Mouse (Mus musculus): ENCODE results near the gene Asb6.
A peak's percentile ranks its signal among the peaks of the same experiment; 100 is the strongest.

The Asb6 gene

DNA sequence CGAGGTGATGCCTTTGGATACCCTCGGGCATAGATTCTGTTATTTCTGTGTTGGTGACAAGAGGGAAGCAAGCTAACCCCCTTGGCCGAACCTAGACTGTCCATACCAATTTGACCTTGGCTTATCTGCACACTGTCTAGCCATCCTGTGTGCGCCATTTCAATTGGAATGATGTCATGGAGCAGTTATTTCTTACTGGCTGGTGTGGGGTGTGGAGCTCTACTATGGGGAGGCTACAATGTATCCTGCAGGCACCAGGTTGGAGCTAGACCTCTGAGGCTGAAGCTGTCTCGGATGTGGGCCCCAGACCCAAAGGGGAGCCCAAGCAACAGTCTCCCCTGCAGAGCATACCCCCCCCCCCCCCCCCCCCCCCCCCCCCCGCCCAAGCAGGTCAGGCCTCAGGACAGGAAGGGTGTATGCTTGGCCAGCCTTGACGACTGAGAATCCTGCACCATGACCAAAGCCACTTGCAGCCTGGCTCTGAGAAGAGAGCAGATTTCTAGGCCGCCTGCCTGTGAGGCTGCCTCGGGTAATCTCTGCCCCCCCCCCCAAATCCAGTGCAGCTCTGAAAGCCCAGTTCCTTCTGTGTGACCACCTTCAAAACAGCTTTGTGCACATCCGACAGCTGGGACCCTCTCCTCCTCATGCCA is 4.4 kb upstream of the Asb6 start, which contains the start of gene Prrx2:
Gene Prrx2, plus strand, starts transcription at position 600 of the 650 bp plus-strand sequence.
- no peak for DNase-seq (ENCODE audit: low spot score in 2 of 2)

DNA sequence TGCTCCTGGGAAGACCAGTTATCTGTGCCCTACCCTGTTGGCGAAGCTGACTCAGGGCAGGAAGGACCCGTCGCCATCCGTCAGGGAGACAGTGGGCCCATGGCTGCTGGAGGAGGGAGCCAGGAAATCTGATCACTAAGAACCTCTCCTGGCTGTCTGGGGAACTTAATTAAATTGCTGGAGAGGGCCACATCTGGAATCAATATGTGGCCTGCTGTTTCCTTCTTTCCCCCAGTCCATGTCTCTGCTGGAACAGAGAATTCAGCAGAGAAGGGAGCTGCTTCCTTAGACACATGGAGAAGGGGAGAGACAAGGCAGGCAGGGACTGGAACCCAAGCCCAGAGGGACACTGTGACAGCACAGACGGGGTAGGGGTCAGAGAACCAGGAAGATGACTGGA is 3.5 kb upstream of the Asb6 start:
- no peak for DNase-seq (ENCODE audit: low spot score in 2 of 2)

DNA sequence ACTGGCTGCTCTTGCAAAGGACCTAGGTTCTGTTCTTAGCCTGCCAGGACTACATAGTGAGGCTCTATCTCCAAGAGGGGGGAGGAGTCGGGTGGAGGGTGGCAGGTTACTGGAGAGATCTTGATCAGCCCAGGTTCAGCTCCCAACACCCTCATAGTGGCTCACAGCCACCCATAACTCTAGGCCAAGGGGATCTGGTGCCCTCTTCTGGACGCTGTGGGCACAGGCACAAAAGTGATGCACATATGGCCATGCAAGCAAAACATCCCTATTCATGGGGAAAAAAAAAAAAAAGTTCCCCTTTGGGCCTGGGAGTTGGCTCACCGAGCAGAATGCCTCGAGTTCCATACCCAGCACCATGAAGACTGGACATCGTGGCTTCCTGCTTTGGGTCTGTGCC is 818 bp downstream of the Asb6 start:
- no peak for DNase-seq (ENCODE audit: low spot score in 2 of 2)

DNA sequence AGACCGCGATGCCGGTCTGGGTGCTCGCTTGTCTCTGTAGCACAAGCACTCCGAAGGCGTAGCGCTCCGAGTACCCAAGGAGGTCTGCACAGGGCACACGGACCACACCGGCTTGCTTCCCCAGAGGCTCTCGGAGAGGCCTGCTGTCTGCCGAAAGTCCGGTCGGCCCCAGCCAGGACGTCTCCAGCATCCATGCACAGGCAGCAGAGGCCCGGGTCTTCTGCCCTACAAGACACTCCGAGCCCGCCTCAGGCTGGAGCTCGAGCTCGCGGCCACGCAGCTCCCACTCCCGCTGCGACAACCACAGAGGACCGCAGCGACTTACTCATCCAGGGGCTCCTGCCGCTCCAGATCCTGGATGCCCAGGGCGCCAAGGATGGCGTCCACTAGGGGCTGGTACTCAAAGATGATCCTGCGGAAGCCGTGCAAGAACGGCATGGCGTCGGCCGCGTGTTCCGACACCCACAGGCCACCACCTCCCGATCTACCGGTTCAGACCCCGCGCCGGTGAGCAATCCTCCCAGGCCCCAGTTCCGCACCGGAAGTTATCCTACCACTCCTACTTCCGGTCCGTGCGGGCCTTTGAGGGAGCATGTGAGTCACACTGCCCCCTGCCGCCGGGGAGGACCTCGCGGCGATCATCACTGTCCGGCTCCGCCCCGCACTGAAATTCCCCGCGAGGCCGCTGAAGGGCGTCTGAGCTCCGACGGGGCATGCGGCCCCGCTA is 2.2 kb downstream of the Asb6 start:
- DNase-seq (ENCODE audit: low spot score in 2 of 2) = peak; percentile 84 to 85

DNA sequence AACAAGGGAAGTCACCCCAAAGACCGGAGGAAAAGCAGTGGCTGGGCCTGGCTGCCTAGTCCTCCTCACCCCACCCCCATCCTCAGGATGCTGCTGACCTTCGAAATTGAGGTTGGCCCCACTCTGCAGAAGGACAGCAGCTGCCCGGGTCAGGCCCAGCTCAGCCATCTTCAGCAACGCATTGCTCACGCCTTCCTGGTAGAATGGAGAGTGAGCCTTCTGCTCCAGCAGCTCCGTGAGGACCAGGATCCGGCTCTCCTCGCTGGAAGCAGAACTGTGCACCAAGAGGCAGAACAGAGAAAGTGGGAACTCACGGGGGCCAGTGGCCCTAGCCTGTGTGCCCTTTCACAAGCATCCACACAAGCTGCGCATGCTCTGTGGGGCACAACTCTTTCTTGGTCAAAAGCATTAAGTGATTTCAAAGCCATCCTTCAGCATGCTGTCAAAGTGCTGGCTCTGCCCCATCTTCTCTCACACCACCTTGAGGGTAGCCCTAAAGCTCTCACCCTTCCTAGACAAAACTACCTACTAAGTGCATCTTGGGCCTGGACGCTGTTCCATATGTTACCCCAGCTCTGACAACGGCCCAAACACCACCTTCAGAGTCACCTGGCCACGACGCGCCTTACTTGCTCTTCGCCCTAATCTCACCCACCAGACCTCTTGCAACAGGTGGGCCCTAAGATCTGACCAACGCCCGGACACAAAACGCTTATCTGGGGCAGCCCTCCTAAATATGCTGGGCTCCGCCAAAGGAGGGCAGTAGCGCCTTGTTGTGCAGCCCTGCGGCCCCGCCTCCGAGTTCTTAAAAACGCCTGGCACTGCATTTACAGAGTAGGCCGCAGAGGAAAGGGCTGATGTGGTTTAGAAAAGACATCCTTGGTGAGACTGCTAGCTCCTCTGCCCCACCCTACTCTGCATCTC is 3.0 kb downstream of the Asb6 start:
- peak; percentile 43 to 59 for DNase-seq (ENCODE audit: low spot score in 2 of 2)

DNA sequence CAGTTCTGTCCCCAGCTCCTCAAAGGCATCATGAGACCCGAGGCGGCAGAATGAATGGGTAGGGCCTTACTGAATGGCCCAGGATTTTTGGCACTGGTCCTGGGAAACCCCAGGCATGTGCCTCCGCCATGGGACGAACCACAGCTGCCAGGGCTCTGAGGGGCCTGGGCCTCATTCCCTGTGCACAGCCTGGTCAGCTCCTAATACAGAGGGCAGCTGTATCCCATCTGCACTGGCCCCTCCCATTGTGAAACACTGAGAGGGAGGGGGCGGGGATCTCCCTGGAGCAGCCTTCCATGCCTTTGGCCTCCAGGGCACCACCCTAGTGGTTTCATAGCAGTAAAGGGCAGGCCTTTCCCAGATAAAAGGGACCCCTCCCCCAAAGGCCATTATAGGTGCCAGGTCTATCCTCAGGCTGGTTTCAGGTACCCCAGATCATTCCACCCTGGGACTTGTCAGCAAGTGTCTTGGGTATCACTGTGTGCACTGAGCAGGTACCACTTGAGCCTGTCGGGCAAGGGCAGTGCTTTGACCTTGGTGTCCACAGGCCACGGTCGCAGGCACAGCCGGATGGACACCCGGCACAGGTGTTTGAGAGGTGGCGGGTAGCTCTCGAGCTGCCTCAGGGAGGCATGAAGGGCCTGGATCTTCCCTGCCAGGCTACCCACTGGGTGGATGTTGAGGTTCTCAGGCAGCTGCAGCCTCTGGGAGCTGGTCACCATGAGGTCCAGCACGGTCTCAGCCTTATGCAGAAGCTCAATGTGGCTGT is 6.6 kb downstream of the Asb6 start:
- DNase-seq (ENCODE audit: low spot score in 2 of 2) = no peak

DNA sequence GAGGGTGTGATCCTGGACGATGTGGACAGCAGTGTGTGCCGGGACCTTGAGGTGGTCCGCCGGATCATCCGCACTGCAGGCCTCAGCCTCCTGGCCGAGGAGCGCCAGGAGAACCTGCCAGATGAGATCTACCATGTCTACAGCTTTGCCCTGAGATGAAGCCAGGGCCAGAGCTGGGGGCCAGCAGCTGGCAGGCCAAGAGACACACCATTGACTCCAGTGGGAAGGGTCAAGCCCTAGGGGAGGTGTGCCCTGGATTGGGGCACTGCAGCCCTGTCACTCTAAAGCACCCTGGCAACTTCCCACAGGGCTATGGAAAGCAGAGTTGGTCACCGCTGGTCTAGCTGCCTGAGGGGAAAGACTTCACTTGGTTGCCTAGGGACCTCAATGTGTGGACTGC is 7.7 kb downstream of the Asb6 start:
- no peak for DNase-seq (ENCODE audit: low spot score in 2 of 2)

DNA sequence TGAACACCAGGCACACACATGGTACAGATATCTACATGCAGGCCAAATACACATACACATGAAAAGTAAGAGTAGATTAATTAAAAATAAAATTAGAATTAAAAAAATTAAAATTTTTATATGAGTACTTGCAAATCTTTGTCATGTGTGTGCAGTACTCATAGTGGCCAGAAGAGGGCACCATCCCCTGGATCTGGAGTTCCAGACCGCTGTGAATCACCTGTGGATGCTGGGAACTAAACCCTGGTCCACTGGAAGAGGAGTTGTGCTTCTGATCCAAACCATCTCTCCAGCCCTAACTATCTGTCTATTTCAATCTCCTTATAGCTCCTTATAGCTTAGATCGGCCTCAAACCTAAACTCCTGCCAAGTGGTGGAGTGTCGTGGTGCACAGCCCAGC is 9.1 kb downstream of the Asb6 start:
- no peak for DNase-seq (ENCODE audit: low spot score in 2 of 2)

DNA sequence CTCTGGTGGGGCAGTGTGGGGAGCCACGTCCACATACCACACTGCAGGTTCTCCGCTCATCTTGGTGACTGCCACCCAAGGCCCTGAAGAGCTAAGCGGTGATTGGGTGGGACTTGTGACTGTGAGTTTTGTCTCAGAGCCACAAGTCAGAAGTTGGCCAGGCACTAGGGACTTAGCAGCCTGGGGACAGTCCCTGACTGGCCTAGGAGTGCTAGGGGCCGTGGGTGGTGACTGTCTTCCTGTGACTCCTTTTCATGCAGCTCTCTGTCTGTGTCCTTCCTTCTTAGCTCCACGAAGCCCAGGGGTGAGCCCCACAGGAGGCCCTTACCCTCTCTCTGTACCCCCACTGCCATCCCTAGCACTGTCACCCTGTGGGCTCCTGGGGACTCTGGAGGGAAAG is 10.3 kb downstream of the Asb6 start:
- DNase-seq (ENCODE audit: low spot score in 2 of 2) = no peak

DNA sequence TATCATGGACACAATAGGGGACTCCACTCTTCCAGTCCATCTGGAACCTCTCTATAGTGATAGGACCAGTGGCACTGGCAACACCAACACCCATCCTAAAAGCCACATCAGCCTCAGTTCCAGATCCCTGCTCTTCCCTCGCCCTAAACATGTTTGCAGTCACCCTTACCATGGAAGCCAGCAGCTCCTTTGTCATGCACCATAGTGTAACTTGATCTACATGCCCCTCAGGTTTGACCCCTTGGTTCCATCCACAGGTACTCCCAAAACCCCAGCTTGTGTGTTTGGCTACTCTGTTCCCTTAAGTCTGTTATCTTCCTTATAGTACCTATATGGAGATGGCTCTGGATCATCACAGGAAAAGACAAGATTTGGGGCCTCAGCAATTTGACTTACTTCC is 13.8 kb downstream of the Asb6 start:
- DNase-seq (ENCODE audit: low spot score in 2 of 2) = no peak

DNA sequence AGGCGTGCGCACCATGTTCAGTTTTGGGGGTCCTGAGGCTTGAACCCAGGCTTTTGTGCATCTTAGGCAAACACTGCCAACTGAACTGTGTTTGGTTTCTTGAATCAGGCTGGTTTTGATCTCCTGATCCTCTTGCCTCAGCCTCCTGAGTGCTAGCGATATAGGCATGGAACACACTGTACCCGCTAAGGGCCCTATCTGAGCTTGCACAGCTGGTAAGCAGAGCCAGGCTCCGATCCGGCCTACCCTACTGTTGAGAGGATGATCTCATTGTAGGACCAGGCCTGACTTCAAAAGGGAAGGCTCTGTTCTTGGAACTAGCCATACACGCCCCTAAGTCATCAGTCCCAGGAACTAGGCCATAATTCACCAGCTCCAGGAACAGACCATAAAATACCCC is 19.6 kb downstream of the Asb6 start:
- DNase-seq (ENCODE audit: low spot score in 2 of 2) = no peak

DNA sequence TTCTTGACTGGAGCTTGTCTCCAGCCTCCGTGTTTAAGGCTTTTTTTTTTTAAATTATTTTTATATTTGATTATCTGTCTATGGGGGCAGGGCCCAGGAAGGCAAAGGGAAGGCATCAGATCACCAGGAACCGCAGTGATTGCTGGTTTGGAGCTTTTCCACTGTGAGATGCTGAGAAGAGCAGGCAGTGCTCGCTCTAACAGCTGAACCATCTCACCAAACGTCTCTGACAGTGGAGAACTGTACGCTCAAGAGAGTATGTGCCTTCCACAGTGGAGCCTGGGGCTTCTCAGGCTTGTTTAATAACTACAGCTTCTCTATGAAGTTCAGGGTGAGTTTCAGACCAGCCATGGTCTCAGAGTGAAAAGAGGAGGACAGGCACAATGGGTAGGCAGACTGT is 20.6 kb downstream of the Asb6 start:
- no peak for DNase-seq (ENCODE audit: low spot score in 2 of 2)

DNA sequence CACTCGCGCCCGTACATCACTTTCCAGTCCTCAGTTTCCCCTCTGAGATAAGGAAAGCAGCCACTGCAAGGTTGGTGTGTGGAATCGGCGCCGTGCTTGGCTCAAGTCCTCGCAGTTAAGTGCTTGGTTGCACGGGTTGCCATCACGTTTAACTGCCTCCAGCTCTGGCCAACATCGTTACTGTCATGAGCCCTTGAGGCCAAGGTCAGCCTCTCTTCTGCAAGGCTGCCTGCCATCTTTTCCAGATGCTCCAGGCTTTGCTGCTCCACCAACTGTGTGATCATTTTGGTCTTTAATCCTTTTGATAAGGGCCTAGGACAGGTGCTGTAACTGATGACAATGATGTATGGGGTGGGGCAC is 21.9 kb downstream of the Asb6 start:
- no peak for DNase-seq (ENCODE audit: low spot score in 2 of 2)

DNA sequence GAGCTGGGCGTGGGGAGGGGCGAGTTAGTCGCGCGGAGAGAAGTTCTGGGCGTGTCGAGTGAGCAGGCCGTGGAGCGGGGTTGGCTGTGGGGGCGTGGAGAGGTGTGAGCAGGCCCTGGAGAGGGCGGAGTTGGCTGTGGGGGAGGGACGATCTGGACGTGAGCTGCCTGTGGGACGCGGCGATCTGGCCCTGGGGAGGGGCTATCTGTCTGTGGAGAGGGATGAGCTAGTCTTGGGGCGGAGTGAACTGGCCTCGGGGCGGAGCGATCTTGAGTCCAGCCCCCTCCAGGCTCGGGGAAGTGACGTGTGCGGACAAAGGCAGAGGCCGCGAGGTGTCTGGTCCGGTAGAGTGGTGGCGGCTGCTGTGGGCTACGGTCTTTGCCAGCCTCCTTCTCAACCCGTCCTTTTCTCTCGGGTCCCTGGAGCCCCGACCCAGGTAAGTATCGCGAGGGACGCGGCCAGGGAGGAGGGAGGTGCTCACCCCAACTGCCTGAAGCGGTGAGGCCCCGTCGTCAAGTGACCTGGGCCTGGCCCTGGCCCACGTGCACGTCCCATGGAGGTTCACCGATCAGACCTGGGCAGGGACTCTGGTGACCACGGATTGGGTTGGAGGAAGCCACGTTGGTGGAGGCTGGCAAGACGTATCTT is 22.4 kb downstream of the Asb6 start, which contains the start of gene Ntmt1:
Gene Ntmt1, plus strand, starts transcription at position 179 of the 648 bp plus-strand sequence.
- DNase-seq (ENCODE audit: low spot score in 2 of 2) = peak; percentile 99

DNA sequence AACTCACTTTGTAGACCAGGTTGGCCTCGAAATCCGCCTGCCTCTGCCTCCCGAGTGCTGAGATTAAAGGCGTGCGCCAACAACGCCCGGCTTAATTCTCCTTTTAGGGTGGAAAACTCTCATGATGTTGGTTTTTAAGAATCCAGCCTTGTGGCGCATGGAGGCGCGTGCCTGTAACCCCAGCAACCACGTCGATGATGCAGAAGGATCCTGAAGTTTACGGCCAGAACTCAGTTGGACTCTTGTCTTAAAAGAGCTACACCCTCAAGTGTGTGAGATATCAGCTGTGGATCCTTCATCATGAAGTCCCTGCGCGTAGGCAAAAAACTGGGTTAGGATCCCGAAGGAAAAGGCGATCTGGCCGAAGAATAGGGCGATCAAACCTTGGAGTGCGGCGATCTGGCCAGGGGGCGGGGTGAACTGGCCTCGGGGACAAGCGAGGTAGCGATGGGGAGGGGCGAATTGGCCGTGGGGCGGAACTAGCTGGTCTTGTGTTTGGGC is 22.9 kb downstream of the Asb6 start:
- DNase-seq (ENCODE audit: low spot score in 2 of 2) = no peak

DNA sequence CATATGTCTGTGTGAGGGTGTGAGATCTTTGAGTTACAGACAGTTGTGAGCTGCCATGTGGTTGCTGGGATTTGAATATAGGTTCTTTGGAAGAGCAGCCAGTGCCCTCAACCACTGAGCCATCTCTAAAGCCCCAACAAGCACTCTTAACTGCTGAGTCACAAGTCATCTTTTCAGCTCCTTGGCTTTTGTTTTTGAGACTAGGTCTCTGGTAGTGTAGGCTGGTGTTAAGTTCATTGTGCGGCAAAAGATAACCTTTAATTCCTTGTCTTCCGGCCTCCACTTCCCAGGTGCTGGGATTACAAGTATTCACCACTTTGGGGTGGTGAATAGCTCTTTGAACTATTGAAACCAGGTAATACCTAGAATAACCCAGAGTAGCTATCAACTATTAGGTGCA is 24.1 kb downstream of the Asb6 start:
- no peak for DNase-seq (ENCODE audit: low spot score in 2 of 2)

DNA sequence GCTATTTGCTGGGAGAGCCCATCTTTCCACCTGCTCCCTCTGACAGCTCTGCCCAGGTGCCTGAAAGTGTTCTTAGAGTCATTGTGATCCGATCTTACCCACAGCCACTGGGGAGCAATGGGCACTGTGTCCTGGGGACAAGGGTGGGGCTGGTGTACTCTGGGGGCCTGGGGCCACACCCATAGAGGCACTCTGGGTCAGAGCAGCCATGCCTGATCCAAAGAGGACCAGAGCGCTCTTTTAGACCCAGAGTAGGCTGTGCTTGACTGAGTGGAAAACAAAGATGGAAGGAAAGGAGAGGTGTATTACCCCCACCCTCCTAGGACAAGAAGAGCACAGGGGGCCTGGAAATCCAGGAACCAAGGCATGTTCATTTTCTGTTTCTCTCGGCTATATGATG is 26.5 kb downstream of the Asb6 start, which contains the start of gene 1700001O22Rik:
Gene 1700001O22Rik, minus strand, starts transcription at position 58 of the 400 bp plus-strand sequence.
- no peak for DNase-seq (ENCODE audit: low spot score in 2 of 2)

DNA sequence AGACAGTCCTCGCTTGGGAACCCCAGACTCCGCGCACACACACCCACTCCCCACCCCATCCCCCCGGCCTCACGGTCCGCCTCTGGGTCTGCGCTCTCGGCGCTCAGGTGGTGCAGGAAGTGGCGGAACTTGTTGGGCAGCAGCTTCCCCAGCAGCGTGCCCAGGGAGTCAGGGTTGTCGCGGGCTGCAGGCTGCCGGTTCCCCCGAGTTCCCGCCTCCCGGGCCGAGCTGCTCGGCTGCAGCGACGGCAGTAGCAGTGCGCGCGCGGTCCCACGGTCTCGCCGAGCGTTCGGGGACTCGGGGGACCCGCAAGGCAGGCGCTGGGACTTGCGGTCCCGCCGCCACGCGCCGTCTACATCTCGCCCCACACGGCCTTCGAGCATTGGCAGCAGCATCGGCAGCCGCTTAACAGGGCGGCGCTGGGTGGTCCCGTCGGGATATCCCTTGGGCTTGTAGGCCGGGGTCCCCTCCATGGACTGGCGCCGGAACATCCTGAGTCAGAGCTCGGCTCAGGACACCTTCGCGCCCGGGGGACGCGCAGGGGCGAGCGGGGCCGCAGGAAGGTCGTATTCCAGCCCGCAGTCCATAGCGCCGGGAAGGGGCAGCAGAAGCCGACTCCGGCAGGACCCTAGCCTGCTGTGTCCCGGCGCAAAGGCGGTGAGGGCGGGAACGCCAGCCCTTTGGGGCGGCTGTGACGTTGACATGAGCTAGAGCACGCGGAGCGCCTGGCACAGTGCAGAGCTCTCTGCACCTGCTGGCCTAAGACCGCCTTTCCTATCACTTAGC is 28.9 kb downstream of the Asb6 start:
- DNase-seq (ENCODE audit: low spot score in 2 of 2) = no peak

DNA sequence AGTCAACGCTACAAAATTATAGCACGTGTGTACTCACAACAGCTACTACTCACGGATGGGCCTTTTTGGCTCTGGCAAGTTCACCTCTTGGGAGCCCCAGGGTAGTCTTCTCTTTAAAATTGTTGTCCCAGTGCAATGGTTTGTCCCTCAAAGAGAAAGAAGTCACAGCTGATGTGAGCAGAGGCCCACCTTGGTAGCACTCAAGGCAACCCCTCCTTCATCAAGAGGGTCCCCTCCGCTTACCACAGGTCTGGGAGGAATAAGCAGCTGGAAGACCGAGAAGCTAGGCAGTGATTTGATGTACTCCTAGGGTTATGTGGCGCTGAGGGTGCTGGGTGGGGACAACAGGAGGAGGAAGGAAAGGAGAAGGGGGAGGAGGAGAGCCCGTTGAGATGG is 29.5 kb downstream of the Asb6 start:
- no peak for DNase-seq (ENCODE audit: low spot score in 2 of 2)

DNA sequence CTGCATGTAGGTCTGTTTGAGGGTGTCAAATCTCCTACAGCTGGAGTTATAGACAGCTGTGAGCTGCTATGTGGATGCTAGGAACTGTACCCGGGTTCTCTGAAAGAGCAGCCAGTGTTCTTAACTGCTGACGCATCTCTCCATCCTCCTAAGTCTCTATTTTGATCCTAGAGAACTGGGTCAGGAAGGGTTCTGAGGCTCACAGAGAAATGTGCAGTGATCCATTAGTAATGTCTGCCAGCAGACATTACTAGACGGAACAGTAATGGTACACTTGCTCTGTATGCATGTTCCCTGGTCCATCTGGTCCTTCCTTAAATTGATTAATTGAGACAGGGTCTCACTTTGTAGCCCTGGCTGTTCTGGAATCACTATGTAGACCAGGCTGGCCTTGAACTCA is 30.7 kb downstream of the Asb6 start:
- no peak for DNase-seq (ENCODE audit: low spot score in 2 of 2)

Measured in right cerebral cortex, postnatal 36 days (tissue).